Mouse (Mus musculus) cerebellum, adult 2 months (tissue): Measurements from ENCODE around the gene Foxe3.

Source experiments
- CTCF ChIP-seq: fragments of 200-500 bp; IDR thresholded peaks from 2 replicates; pipeline ENCODE4 v1.5.1; 2011; ENCODE audit warnings: low read depth, mild to moderate bottlenecking, control low read depth, low read length, moderate library complexity, borderline replicate concordance; ENCODE audit not compliant: insufficient read depth
- POLR2A ChIP-seq: fragments of 200-500 bp; IDR thresholded peaks from 2 replicates; pipeline ENCODE4 v1.6.1; 2011; ENCODE audit warnings: low read length, control low read depth, borderline replicate concordance; ENCODE audit not compliant: insufficient read depth

DNA sequence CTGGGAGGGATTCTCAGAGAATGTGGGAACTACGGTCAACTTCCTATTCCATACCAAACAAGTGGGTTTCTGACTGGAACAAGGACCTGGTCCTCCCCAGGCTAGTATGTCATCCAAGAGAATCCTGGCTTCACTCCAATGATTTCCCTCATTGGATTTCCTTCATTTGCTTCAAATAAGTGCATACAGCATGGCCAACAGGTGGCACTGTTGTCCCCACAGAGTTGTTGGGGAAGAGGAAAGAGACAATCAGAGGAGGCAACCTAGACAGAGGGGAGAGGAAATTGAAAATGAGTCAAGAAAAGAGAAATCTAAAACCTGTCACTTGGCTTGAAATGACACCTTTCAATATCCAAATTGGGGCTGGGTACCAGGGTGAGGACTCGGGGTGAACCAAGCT is 8.7 kb downstream of the Foxe3 start:
- TF ChIP-seq POLR2A: no peak
- peak; percentile 15; the same call in 1 of the 2 replicates for TF ChIP-seq CTCF
